Mouse (Mus musculus): ENCODE measurements at regions not wholly inside any gene's neighbourhood (a gene's known extent, or its start where the extent isn't known, plus 50 kb on each side); places are given as distances from the start of the nearest gene placed in this dataset.
A peak's percentile ranks its signal among the peaks of the same experiment; 100 is the strongest.

GRCm38 (mm10) chr16:47289730-47290129 lies 791.4 kb upstream of the Nectin3 start:
- Histone ChIP-seq H3K9me3 (no peaks in the 10 kb centered on the region), H3K4me3 (no peak overlapping the region)
- no peak for DNase-seq (ENCODE audit: extremely low spot score, low spot score)

GRCm38 (mm10) chr16:47266744-47267686 lies 768.7 kb upstream of the Nectin3 start:
- H3K36me3 ChIP-seq (replicated peaks) = no peaks in the 10 kb centered on the region
- H3K27ac ChIP-seq = peak overlapping the region; percentile 53; the same call in 1 of the 2 replicates
- H3K27me3 ChIP-seq (ENCODE audit: poor library complexity, severe bottlenecking) = no peaks in the 10 kb centered on the region
- no peak for DNase-seq (ENCODE audit: extremely low spot score, low spot score)
- 72% methylated on average over 8 of the region's 8 CpGs for WGBS
- H3K4me1 ChIP-seq = peaks cover 12% of the 10 kb centered on the region
- no peaks in the 10 kb centered on the region for H3K9me3 ChIP-seq
- no peak overlapping the region for H3K4me3 ChIP-seq

More at GRCm38 (mm10) chr16:47289730-47290129, 791.4 kb upstream of the Nectin3 start:
- H3K27me3 ChIP-seq (ENCODE audit: poor library complexity, severe bottlenecking) = no peaks in the 10 kb centered on the region
- no peaks in the 10 kb centered on the region for H3K4me1 ChIP-seq
- no peaks in the 10 kb centered on the region for H3K36me3 ChIP-seq (replicated peaks)
- H3K27ac ChIP-seq = no peak overlapping the region
